In genomic region chr10:111520621-111521020, GRCm38 (mm10) we compare ENCODE assay signal across 12 mouse cellular contexts. TPM values are rescaled to one million over a fixed set of nuclear protein-coding genes. Genes with fewer than 3 reads are reported as not detected.
DNase-seq lines count a peak whose midpoint lies in the region; ATAC-seq and TF ChIP-seq lines count a peak whose summit lies in the region.
"Had no signal": no experiment of that assay in that cellular context is flagged by ENCODE, and none has a peak within 500 bp of the region (broad histone marks: within the 10 kb centered on the region; RNA-seq: fewer than 3 reads in every experiment).

No protein-coding gene starts in this region.

- H3K36me3 ChIP-seq in hindbrain, postnatal 0 days (ENCODE audit: insufficient read depth, low read length) = no peaks in the 10 kb centered on the region
- H3K36me3 ChIP-seq in hindbrain, embryonic 11.5 days (ENCODE audit: control insufficient read depth, insufficient read depth, low read length) = no peaks in the 10 kb centered on the region
- H3K36me3 ChIP-seq: limb, embryonic 15.5 days had no signal

- no peak overlapping the region; the same call in 1 of the 2 replicates for H3K4me2 ChIP-seq in hindbrain, postnatal 0 days (ENCODE audit: low read depth, low read length)
- H3K4me2 ChIP-seq in hindbrain, embryonic 11.5 days (replicated peaks; ENCODE audit: low read depth, low read length) = no peak overlapping the region
- H3K4me2 ChIP-seq: limb, embryonic 15.5 days had no signal

- peak; percentile 75 for DNase-seq in heart, adult 11 months
- DNase-seq in heart, adult 18-20 months = no peak
- no peak for DNase-seq in hindbrain, postnatal 0 days (ENCODE audit: low spot score)
- no peak for DNase-seq in hindbrain, embryonic 11.5 days (ENCODE audit: low spot score)
- peak; percentile 49 for DNase-seq in cerebellum, adult 11-12 months
- peak; percentile 58 to 59 for DNase-seq in cerebellum, postnatal 25 days
- DNase-seq in retina, postnatal 1 day = no peak
- DNase-seq: adrenal gland, adult 8-10 months; gastrocnemius, adult 2 months; heart, postnatal 36 days had no signal

- 62% methylated on average over 3 of the region's 3 CpGs for WGBS in hindbrain, postnatal 0 days
- 65% methylated on average over 3 of the region's 3 CpGs for WGBS in hindbrain, embryonic 11.5 days

- ATAC-seq in hindbrain, postnatal 0 days = no peak
- ATAC-seq in hindbrain, embryonic 11.5 days (ENCODE audit: low FRiP score) = no peak
- ATAC-seq: intestine, postnatal 0 days had no signal

- no peak overlapping the region for H3K4me3 ChIP-seq in hindbrain, postnatal 0 days (ENCODE audit: low read length)
- no peak overlapping the region for H3K4me3 ChIP-seq in hindbrain, embryonic 11.5 days (ENCODE audit: low read depth, low read length)
- H3K4me3 ChIP-seq: limb, embryonic 15.5 days had no signal

- H3K9me3 ChIP-seq in hindbrain, postnatal 0 days (ENCODE audit: low read length) = no peaks in the 10 kb centered on the region
- H3K9me3 ChIP-seq in hindbrain, embryonic 11.5 days (ENCODE audit: control insufficient read depth, low read length) = no peaks in the 10 kb centered on the region
- H3K9me3 ChIP-seq: limb, embryonic 15.5 days had no signal

- peaks cover 4% of the 10 kb centered on the region; the same call in 1 of the 2 replicates for H3K4me1 ChIP-seq in hindbrain, postnatal 0 days (ENCODE audit: insufficient read depth, low read length)
- H3K4me1 ChIP-seq in hindbrain, embryonic 11.5 days (replicated peaks; ENCODE audit: control insufficient read depth, insufficient read depth, low read length) = no peaks in the 10 kb centered on the region

- H3K27ac ChIP-seq in hindbrain, postnatal 0 days = peak overlapping the region; percentile 54; the same call in 1 of the 2 replicates
- H3K27ac ChIP-seq in hindbrain, embryonic 11.5 days (ENCODE audit: low read depth, low read length) = no peak overlapping the region
- H3K27ac ChIP-seq: gastrocnemius, adult 2 months; limb, embryonic 15.5 days had no signal

- no peak overlapping the region for H3K9ac ChIP-seq in hindbrain, postnatal 0 days (replicated peaks; ENCODE audit: low read length)
- H3K9ac ChIP-seq in hindbrain, embryonic 11.5 days (ENCODE audit: low read depth, low read length) = no peak overlapping the region
- H3K9ac ChIP-seq: limb, embryonic 15.5 days had no signal

- TF ChIP-seq CTCF in hindbrain, postnatal 0 days (IDR thresholded peaks at IDR 0.05; ENCODE audit: low read depth) = no peak

- H3K27me3 ChIP-seq in hindbrain, postnatal 0 days (ENCODE audit: insufficient read depth, low read length) = no peaks in the 10 kb centered on the region
- H3K27me3 ChIP-seq in hindbrain, embryonic 11.5 days (ENCODE audit: control insufficient read depth, insufficient read depth, low read length) = no peaks in the 10 kb centered on the region
- H3K27me3 ChIP-seq: limb, embryonic 15.5 days had no signal

RNA-seq across cellular contexts. Expression of gene Phlda1, which starts 14.5 kb away (rescaled TPM):
- total RNA-seq in heart, adult 18-20 months (2021) = 10 to 100 TPM in 1 of 2 experiments, 1 to 10 TPM in 1; 9.7 to 18.7 TPM
- 7.0 and 8.4 TPM in 2 replicates for total RNA-seq in hindbrain, postnatal 0 days (2014; rRNA removed)
- 36.2 and 39.4 TPM in 2 replicates for polyA plus RNA-seq in hindbrain, postnatal 0 days (2015; fragmentation: Nextera tagmentation; extraction: Ambion mirVana)
- polyA plus RNA-seq in hindbrain, embryonic 11.5 days (2014; fragmentation: Nextera tagmentation; extraction: Ambion mirVana) = 30.0 TPM in 2 replicates

RNA-seq across cellular contexts. Expression of gene Nap1l1, which starts 47.6 kb away (rescaled TPM):
- 10 to 100 TPM; 66.8 to 72.3 TPM for total RNA-seq in heart, adult 18-20 months (2021)
- 45.4 and 48.7 TPM in 2 replicates for total RNA-seq in hindbrain, postnatal 0 days (2014; rRNA removed)
- 174 and 197 TPM in 2 replicates for polyA plus RNA-seq in hindbrain, postnatal 0 days (2015; fragmentation: Nextera tagmentation; extraction: Ambion mirVana)
- 372 and 407 TPM in 2 replicates for polyA plus RNA-seq in hindbrain, embryonic 11.5 days (2014; fragmentation: Nextera tagmentation; extraction: Ambion mirVana)

Comparison
In these comparisons a context has a peak if more than half of its experiments do, and no peak if none do; other contexts are left out.
1. DNase-seq: peak in heart, adult 11 months (single experiment), cerebellum, adult 11-12 months (single experiment) and cerebellum, postnatal 25 days (2 of 2); none in heart, adult 18-20 months (0 of 2), hindbrain, postnatal 0 days (single experiment), hindbrain, embryonic 11.5 days (single experiment) and retina, postnatal 1 day (single experiment).